Mouse (Mus musculus) T-helper 1 cell (primary cell): Measurements from ENCODE around the gene Tyrp1.

ENCODE experiments used
- in situ Hi-C: fragments of 300-600 bp; cut with MboI, MseI; formaldehyde crosslinking; loops from one replicate; pipeline ENCODE4 v1.15.1; 2025; ENCODE audit warnings: high pct_unique_total_duplicates

Gene Tyrp1

GRCm38 (mm10) chr4:80834050-80834449 is at the start of gene Tyrp1:
Gene Tyrp1, plus strand, starts transcription at chr4:80834123.
- in situ Hi-C loops: no loop called here

DNA sequence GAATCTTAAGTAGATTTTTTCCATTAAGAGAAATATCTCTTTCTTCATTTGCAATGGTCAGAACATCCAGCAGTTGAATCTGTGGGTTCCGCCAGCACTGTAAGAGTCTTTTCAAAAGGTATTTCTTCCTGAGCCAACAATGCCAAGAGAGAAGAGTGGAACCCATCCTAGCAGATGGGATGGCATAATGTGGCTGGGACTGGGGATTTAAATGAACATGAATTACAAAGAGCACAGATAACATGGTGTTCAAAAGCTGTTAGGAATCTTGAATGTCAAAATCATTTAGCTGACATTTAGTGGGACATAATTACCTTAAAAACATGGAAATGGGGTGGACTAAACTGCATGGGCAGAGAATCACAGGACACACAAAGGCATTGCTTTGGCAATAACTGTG is 45.6 kb upstream of the Tyrp1 start:
- in situ Hi-C loops: no loop called here

GRCm38 (mm10) chr4:80819511-80819910 is 14.4 kb upstream of the Tyrp1 start:
- in situ Hi-C loops: no loop called here

GRCm38 (mm10) chr4:80821945-80822344 is 12.0 kb upstream of the Tyrp1 start:
- in situ Hi-C loops: no loop called here

DNA sequence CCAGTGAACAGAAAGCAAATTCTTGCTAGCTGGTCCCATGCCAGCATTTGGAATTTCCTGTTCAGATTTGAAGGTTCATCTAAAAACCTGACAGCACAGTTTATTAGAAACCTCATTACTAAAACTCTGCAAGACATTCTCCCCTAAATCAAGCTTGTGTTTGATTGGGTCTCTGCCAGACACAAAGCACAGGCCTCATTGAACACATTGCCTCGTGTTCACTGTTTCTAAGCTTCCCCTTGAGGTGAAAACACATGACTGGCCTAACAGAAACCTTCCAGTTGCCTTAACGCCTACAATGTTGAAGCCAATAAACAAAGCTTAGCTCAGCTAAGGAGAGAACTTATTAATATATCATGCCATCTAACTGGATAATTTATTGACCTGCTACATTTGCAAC is 5.7 kb upstream of the Tyrp1 start:
- in situ Hi-C loops: no loop called here

DNA sequence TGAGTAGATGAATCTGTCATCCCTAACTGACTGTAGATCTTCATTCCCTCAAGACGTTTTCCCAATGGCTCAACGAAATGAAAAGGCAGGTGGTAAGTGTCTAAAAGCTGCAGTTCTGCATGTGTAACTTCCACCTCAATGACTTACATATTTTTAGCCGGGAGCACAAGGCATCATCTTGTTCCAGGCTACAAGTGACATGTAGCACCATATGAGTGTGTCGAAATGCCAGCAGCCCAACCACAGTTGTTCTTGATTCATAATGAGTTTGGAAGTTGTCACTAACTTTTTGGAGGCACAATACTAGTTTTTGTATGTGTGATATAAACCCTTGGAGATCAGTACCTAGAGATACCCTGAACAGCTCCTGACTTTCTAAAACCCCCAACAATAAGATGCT is 5.4 kb downstream of the Tyrp1 start:
- in situ Hi-C loops: no loop called here

- in situ Hi-C loops: no loop called here
Observed at GRCm38 (mm10) chr4:80841980-80842379, 8.1 kb downstream of the Tyrp1 start.

DNA sequence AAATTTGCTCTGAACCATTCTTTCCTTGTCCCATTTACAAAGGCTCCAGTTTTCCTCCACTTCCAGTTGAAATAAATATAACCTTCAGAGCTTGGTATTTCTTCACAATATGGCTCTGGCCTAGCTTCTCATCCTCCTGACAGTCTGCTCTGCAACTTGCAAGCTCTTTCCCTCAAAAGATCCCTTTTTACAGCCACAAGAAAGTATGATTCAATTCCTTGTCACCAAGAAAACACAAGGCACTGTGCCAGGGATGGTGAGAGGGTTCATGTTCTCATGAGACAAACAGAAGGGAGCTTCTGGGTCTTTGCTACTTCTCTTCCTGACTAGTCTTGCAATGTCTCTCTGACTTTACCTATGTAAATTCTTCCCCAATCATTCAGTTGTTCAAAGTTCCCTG is 9.8 kb downstream of the Tyrp1 start:
- in situ Hi-C loops: no loop called here

DNA sequence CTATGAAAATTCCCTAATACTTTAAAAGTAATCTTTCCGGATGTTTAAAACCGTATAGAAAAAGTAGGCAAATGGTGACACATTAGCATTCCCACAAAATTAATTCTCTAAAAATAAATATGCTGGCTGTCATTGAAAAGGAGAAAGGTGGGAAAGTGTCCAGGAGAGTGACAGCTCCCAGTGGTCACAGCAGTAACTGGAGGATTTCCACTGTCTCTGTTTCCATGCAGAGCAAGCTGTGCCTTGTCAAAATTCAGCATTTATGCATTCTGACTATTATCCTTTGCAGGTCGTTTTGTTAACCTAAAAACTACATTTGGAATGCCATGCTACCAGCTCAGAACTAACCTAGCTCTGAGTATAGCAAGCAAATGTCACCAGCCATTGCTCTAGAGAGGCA is 12.1 kb downstream of the Tyrp1 start:
- in situ Hi-C loops: no loop called here

DNA sequence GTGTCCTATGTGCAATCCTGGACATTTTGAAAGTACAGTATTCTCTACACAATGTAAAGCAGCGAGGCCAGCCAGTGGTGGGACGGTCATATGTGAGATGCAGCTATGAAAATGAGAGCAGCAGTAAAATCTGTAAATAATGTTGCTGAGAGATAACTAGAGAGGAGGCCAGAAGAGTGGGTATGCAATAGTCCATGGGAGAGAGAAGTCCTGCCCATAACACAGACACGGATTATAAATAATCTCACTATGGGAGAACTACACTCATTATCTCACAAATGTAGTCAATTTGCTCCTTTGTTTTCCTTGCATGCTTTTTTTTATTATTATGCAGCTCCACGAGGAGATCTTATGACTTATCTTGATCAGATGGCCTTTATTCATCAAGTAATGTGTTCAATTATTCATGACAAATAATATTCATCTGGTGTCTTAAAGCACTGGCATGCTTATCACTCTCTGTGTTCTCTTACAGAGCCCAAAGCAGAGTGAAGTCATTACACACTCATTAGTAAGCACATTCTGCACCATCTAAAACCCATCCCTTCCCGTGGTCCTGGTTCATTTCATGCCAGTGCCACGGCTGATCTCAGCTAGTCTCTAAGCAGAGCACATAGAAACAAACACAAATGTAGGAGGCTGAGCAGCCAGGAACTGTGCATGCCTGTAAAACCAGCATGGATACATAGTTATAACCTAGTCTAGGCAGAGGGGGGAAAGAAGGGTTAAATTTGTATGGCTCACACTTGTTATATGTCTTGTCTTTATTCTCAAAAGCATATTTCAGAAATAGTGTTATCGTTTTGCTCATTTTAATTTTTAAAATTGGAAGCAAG is 18.9 kb downstream of the Tyrp1 start:
- in situ Hi-C loops: no loop called here

DNA sequence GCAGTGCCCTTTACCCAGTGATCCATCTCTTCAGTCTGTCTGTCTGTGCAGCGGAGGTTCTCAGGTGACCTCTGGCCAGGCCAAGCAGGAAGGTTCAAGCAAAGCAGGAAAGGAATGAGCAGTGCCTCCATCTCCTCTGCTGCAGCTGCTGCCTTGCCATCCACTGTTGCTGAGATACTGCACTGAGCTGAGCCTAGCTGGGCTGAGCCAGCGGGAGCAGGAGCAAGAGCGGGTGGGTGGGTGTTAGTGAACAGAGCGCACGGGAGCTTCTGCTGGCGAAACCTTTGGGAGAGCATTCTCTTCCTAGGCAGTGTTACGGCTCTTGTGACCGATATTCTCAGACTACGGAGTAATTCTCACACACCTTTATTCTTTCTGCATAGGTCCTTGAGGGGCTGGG is 21.6 kb downstream of the Tyrp1 start:
- in situ Hi-C loops: no loop called here

- in situ Hi-C loops: no loop called here
Observed at GRCm38 (mm10) chr4:80862962-80863361, 29.0 kb downstream of the Tyrp1 start.

GRCm38 (mm10) chr4:80863906-80864305 is 30.0 kb downstream of the Tyrp1 start:
- in situ Hi-C loops: no loop called here

DNA sequence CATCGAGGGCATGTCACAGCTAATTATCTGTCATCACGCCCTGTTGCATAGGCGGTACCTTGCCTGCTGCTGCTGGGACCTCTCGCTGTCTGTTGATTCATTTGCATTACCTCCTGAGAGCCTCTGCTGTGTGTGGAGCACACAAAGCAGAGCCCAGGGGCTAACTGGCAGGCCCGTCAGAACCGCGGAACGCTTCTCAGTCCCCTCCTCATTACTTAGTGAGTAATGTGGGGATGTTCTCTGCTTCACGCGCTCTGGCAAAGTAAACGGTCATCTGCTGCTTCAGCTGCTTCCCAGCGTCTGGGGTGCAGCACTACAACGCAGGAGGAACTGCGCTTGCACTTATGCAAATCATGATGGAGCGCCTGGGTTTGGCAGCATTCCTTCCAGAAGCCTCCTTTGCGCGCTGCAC is 30.6 kb downstream of the Tyrp1 start:
- in situ Hi-C loops: no loop called here

GRCm38 (mm10) chr4:80866065-80866464 is 32.1 kb downstream of the Tyrp1 start:
- in situ Hi-C loops: no loop called here

DNA sequence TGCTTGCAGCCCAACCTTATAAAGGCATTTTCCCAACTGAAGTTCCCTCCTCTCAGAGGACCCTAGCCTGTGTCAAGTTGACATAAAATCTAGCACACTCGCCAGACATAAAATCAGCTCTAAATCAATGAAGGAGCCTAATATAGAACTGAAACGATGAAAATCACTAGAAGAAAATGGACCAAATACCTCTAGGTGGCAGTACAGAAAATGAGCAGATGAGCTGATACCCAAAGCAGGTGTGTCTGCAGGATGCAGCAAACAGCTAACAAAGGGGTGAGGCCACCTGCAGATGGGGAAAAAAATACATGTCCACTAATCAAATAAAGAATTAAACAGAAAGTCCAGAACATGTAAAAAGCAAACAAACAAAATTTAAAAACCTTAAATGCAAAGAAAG is 35.7 kb downstream of the Tyrp1 start:
- in situ Hi-C loops: no loop called here

DNA sequence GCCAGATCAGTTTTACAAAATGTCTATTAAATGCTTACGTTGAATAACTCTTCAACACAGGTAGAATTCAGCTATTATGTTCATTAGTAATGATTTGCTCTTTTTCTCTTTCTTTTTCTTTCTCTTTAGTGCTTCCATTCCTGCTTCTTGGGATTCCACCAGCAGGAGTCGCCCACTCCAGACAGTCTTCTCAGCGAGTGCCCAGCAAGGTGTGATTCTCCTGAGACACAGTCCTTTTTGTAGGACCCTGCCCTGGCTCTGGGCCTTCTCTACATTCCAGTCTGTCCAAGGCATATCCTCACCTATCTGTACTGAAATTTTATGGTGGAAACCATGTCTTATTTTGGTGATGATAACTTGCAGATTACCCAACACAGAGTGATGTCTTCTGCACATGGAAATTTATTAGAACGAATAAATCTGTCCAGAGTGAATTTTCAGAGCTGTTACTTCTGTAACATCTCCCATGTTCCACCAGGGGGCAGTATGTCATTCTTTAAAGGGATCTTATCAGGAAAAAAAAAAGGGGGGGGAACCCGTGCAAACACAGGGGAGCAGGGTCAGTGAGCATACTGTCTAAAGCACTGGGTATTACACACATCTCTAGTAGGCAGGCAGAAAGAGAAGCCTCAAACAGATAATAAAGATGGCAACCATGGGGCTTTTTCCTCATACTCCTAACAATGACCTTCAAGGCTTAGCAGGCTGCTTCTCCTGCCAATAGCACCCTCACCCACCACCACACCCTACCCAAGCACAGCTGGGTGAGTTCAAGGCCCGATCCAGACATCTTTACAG is 39.1 kb downstream of the Tyrp1 start:
- in situ Hi-C loops: no loop called here

GRCm38 (mm10) chr4:80874121-80874859 is 40.4 kb downstream of the Tyrp1 start:
- in situ Hi-C loops: no loop called here

DNA sequence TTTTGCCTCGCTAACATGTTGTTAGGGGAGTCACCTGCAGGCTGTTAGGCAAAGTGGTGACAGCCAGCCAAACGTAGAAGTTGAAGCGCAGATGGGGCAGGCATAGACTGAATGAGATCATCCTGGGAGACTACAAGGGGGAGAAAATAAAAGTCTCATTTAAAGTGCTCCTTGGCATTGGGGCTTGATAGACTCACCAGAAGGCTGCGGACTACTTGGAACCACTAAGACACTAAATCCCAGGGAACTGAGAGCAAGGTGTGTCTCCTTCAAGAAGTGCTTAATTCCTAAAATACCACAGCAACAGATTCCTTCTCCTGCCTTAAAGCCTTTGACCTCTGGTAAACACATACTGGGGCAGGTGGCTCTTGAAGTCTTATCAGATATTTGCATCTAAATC is 41.1 kb downstream of the Tyrp1 start:
- in situ Hi-C loops: no loop called here

DNA sequence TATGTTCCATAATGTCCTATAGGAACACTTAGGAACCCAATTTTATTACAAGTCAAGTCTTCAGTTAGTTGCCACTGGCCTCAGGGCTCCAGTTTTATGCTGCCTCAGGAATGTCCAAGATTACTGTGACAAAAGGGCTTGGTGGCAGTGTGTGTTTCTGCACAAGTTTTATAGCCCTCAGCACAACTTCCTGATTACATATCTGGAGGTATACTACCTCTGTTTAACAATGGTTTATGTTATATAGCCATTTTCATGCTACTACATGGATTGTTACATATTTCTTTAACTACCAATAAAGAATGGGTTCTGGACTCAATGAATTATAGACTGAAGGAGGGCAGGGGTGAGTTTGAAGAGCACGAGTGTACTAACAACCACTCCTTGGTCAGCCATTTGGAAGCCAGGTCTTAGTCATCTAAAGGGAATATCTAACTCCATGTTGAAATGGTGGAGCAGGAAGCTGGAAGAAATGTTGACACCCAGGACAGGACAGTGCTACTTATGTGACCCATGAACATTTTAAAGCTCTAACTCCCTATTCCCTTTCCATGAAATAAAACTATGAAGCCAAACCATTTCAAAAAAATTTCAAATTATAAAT is 48.2 kb downstream of the Tyrp1 start:
- in situ Hi-C loops: no loop called here

GRCm38 (mm10) chr4:80886631-80887030 is 52.7 kb downstream of the Tyrp1 start:
- in situ Hi-C loops: no loop called here

DNA sequence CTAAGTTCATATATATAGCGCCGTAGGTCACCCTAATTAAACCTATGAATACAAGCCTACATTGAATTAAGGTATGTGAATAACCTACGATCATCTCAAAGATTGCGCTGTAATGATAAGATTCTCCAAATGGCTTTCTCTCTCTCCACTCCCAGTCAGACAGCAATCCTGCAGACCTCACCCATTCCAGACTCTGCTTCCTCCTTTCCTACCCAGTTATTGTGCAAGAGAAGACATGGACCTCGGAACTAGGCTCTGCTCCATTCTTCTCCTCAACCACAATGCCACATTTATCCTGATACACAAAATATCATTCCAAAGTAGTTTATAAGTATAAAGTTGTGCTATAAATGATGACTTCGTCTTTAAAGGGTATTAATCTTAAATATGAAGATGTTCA is 57.1 kb downstream of the Tyrp1 start:
- in situ Hi-C loops: no loop called here
